Comparison of ENCODE assay signal across 11 mouse cellular contexts in genomic region chr17:28030446-28030845, GRCm38 (mm10). TPM values are rescaled to one million over a fixed set of nuclear protein-coding genes. Genes with fewer than 3 reads are reported as not detected.
DNase-seq lines count a peak whose midpoint lies in the region; ATAC-seq and TF ChIP-seq lines count a peak whose summit lies in the region.
"Had no signal": no experiment of that assay in that cellular context is flagged by ENCODE, and none has a peak within 500 bp of the region (broad histone marks: within the 10 kb centered on the region; RNA-seq: fewer than 3 reads in every experiment).

No protein-coding gene starts in this region.

- TF ChIP-seq CTCF in kidney, postnatal 0 days (IDR thresholded peaks at IDR 0.05; ENCODE audit: low read depth) = no peak

- H3K27ac ChIP-seq in forebrain, embryonic 14.5 days (ENCODE audit: low read depth, low read length) = peak overlapping the region; percentile 15; the same call in 1 of the 2 replicates
- no peak overlapping the region for H3K27ac ChIP-seq in forebrain, embryonic 15.5 days (replicated peaks)
- 0 out of 2 replicates have a peak overlapping the region, but pooled peaks have one; percentile 15 for H3K27ac ChIP-seq in kidney, postnatal 0 days
- H3K27ac ChIP-seq in kidney, embryonic 14.5 days (ENCODE audit: low read depth, low read length) = no peak overlapping the region
- H3K27ac ChIP-seq: macrophage had no signal

- WGBS in forebrain, embryonic 14.5 days = 83% methylated on average over 10 of the region's 10 CpGs
- WGBS in forebrain, embryonic 15.5 days = 86% methylated on average over 10 of the region's 10 CpGs
- WGBS in kidney, postnatal 0 days = 84% methylated on average over 10 of the region's 10 CpGs
- 91% methylated on average over 10 of the region's 10 CpGs for WGBS in kidney, embryonic 14.5 days

- no peak for ATAC-seq in forebrain, embryonic 14.5 days
- ATAC-seq in forebrain, embryonic 15.5 days (replicated peaks) = no peak
- no peak for ATAC-seq in kidney, postnatal 0 days (replicated peaks; ENCODE audit: low FRiP score, low read depth)
- ATAC-seq in kidney, embryonic 14.5 days (ENCODE audit: low FRiP score, low TSS enrichment) = no peak

- no peak for DNase-seq in forebrain, embryonic 14.5 days (ENCODE audit: low spot score)
- DNase-seq in kidney, postnatal 0 days (ENCODE audit: low spot score) = no peak
- DNase-seq in right cerebral cortex, adult 2 months (ENCODE audit: low spot score in 2 of 2) = peak; percentile 66 to 70
- no peak for DNase-seq in right cerebral cortex, postnatal 25 days
- DNase-seq in adrenal gland, postnatal 25 days = no peak
- no peak for DNase-seq in frontal cortex, postnatal 10 days (ENCODE audit: low spot score in 2 of 2)
- DNase-seq: gastrocnemius, postnatal 14 days; kidney, adult 18-20 months had no signal

- no peaks in the 10 kb centered on the region for H3K27me3 ChIP-seq in forebrain, embryonic 14.5 days (replicated peaks; ENCODE audit: control insufficient read depth, insufficient read depth, low read length)
- H3K27me3 ChIP-seq in forebrain, embryonic 15.5 days = no peaks in the 10 kb centered on the region
- H3K27me3 ChIP-seq in kidney, postnatal 0 days (ENCODE audit: insufficient read depth, low read length) = no peaks in the 10 kb centered on the region
- H3K27me3 ChIP-seq in kidney, embryonic 14.5 days (ENCODE audit: control insufficient read depth, insufficient read depth, low read length) = no peaks in the 10 kb centered on the region

- peaks cover 29% of the 10 kb centered on the region for H3K4me1 ChIP-seq in forebrain, embryonic 14.5 days (ENCODE audit: control insufficient read depth, insufficient read depth, low read length)
- peaks cover 51% of the 10 kb centered on the region for H3K4me1 ChIP-seq in forebrain, embryonic 15.5 days
- peaks cover 6% of the 10 kb centered on the region for H3K4me1 ChIP-seq in kidney, postnatal 0 days (replicated peaks; ENCODE audit: insufficient read depth, low read length)
- peaks cover 22% of the 10 kb centered on the region; the same call in 1 of the 2 replicates for H3K4me1 ChIP-seq in kidney, embryonic 14.5 days (ENCODE audit: control insufficient read depth, insufficient read depth, low read length)

- H3K36me3 ChIP-seq in forebrain, embryonic 14.5 days (ENCODE audit: control insufficient read depth, insufficient read depth, low read length) = no peaks in the 10 kb centered on the region
- H3K36me3 ChIP-seq in forebrain, embryonic 15.5 days = no peaks in the 10 kb centered on the region
- no peaks in the 10 kb centered on the region for H3K36me3 ChIP-seq in kidney, postnatal 0 days (ENCODE audit: insufficient read depth, low read length)
- H3K36me3 ChIP-seq in kidney, embryonic 14.5 days (ENCODE audit: control insufficient read depth, insufficient read depth, low read length) = no peaks in the 10 kb centered on the region

- H3K9me3 ChIP-seq in forebrain, embryonic 14.5 days (replicated peaks; ENCODE audit: control insufficient read depth, low read length) = no peaks in the 10 kb centered on the region
- H3K9me3 ChIP-seq in forebrain, embryonic 15.5 days = no peaks in the 10 kb centered on the region
- H3K9me3 ChIP-seq in kidney, postnatal 0 days (replicated peaks; ENCODE audit: low read length) = no peaks in the 10 kb centered on the region
- H3K9me3 ChIP-seq in kidney, embryonic 14.5 days (ENCODE audit: control insufficient read depth, low read length) = no peaks in the 10 kb centered on the region

- no peak overlapping the region for H3K4me3 ChIP-seq in forebrain, embryonic 14.5 days (ENCODE audit: low read depth, low read length)
- no peak overlapping the region for H3K4me3 ChIP-seq in forebrain, embryonic 15.5 days
- H3K4me3 ChIP-seq in kidney, postnatal 0 days (replicated peaks; ENCODE audit: low read depth, low read length) = no peak overlapping the region
- no peak overlapping the region for H3K4me3 ChIP-seq in kidney, embryonic 14.5 days (ENCODE audit: low read length)

- no peak overlapping the region for H3K4me2 ChIP-seq in forebrain, embryonic 14.5 days (ENCODE audit: low read length)
- H3K4me2 ChIP-seq in forebrain, embryonic 15.5 days (replicated peaks) = no peak overlapping the region
- no peak overlapping the region for H3K4me2 ChIP-seq in kidney, postnatal 0 days (ENCODE audit: low read length)
- no peak overlapping the region for H3K4me2 ChIP-seq in kidney, embryonic 14.5 days (replicated peaks; ENCODE audit: low read depth, low read length)

- no peak overlapping the region for H3K9ac ChIP-seq in forebrain, embryonic 14.5 days (ENCODE audit: low read length)
- no peak overlapping the region for H3K9ac ChIP-seq in forebrain, embryonic 15.5 days (replicated peaks)
- H3K9ac ChIP-seq in kidney, postnatal 0 days (ENCODE audit: low read depth, low read length) = no peak overlapping the region
- no peak overlapping the region for H3K9ac ChIP-seq in kidney, embryonic 14.5 days (ENCODE audit: low read depth, low read length)

RNA-seq across cellular contexts. Expression of gene Tcp11, which starts 50.0 kb away (rescaled TPM):
- polyA plus RNA-seq in forebrain, embryonic 14.5 days (2014; fragmentation: Nextera tagmentation; extraction: Ambion mirVana) = 1.6 TPM in 2 replicates
- 1.7 and 1.8 TPM in 2 replicates for polyA plus RNA-seq in forebrain, embryonic 15.5 days (2015; fragmentation: Nextera tagmentation; extraction: Ambion mirVana)
- 5.8 TPM in 2 replicates for polyA plus RNA-seq in kidney, postnatal 0 days (2015; fragmentation: Nextera tagmentation; extraction: Ambion mirVana)
- polyA plus RNA-seq in kidney, embryonic 14.5 days (2014; fragmentation: Nextera tagmentation; extraction: Ambion mirVana) = 4.9 and 5.8 TPM in 2 replicates
- not detected in 2 replicates for total RNA-seq in adrenal gland, postnatal 25 days (2021)
- total RNA-seq: gastrocnemius, postnatal 14 days had no signal
- polyA plus RNA-seq: macrophage had no signal

Comparison
In these comparisons a context has a peak if more than half of its experiments do, and no peak if none do; other contexts are left out.
1. DNase-seq: peak in right cerebral cortex, adult 2 months (2 of 2); none in forebrain, embryonic 14.5 days (single experiment), kidney, postnatal 0 days (single experiment), right cerebral cortex, postnatal 25 days (single experiment), adrenal gland, postnatal 25 days (single experiment) and frontal cortex, postnatal 10 days (0 of 2).
2. H3K27ac ChIP-seq: peak in forebrain, embryonic 14.5 days (single experiment) and kidney, postnatal 0 days (single experiment); none in forebrain, embryonic 15.5 days (single experiment) and kidney, embryonic 14.5 days (single experiment).